Mouse (Mus musculus) limb, embryonic 10.5 days (tissue): ENCODE measurements around the gene Fbxo46. TPM values are rescaled to one million over a fixed set of nuclear protein-coding genes. Genes with fewer than 3 reads are reported as not detected.

Experiments
- DNase-seq: peaks from one replicate; pipeline ENCODE4 v3.0.0-alpha.2; 2017; ENCODE audit warnings: low spot score
- H3K27ac ChIP-seq: fragments of 300-500 bp; sonication (generic); 2 replicates; pipeline ENCODE4 v1.5.1; 2016; ENCODE audit warnings: mild to moderate bottlenecking
- H3K27me3 ChIP-seq: fragments of 300-500 bp; sonication (generic); 2 replicates; pipeline ENCODE4 v1.6.1; 2016; ENCODE audit warnings: low read depth, mild to moderate bottlenecking; ENCODE audit not compliant: poor library complexity, severe bottlenecking
- H3K36me3 ChIP-seq: fragments of 300-500 bp; sonication (generic); 2 replicates; pipeline ENCODE4 v1.6.1; 2016; ENCODE audit warnings: mild to moderate bottlenecking, moderate library complexity
- H3K4me1 ChIP-seq: fragments of 300-500 bp; sonication (generic); 2 replicates; pipeline ENCODE4 v1.6.1; 2016
- H3K4me3 ChIP-seq: fragments of 300-500 bp; sonication (generic); 2 replicates; pipeline ENCODE4 v1.5.1; 2016; ENCODE audit warnings: mild to moderate bottlenecking, moderate library complexity
- H3K9me3 ChIP-seq: fragments of 300-500 bp; sonication (generic); replicated peaks from 2 replicates; pipeline ENCODE4 v1.6.1; 2016; ENCODE audit warnings: mild to moderate bottlenecking
- WGBS: fragments of 180-500 bp; shearing (Covaris S2); methylation state at CpG from one replicate; pipeline ENCODE4 v1.1.7; 2016; 5-methylcytosine and 5-hydroxymethylcytosine counted together
- polyA plus RNA-seq: library from polyadenylated mRNA; unstranded; fragments of >200 nt; fragmentation: Nextera tagmentation; extraction: Ambion mirVana; gene quantifications from 2 replicates; pipeline ENCODE4 v1.2.1, GENCODE M21; 2016

Fbxo46 gene
- polyA plus RNA-seq, 1 experiment from 2014 or later: 19.6 TPM

DNA sequence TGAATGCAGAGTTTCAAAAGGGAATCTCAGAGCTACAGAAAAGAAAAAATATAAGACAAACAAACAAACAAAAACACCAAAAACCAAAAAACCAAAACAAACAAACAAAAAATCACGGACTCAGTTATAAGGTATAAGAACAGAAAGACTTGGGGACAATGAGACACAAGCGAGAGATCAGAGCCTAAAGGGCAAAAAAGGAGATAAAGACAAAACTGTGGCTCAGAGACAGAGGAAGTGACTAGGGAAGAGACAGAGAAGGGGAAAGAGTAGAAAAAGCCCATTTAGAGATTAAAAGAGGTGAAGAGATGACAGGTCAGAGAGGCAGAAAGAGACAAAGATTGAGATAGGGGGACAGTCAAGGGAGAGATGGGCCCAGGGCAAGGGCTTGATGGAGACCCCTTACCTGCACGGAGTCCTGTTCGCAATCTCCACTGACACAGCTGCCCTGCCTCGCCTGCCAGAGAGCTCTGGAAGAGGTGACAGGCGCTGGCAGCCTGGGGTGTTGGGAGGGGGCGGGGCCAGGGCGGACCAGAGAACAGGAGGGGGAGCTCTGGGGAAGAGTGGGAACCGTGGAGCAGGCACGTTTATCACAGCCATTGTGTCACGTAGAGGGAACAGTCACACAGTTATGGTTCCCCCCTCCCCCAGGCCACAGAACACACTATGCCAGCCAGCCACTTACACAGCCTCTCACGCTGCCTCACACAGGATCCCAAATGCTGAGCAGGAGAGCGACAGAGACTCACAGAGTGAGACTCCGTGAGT lies 46.2 kb downstream of the Fbxo46 start, which contains the start of gene Gipr:
TSS of gene Gipr (minus strand) at position 472 of the 768 bp plus-strand sequence.
- Histone ChIP-seq H3K4me1 (peaks cover 28% of the 10 kb centered on the region), H3K36me3 (no peaks in the 10 kb centered on the region), H3K9me3 (no peaks in the 10 kb centered on the region), H3K4me3 (peak within 1 kb of the TSS; percentile 23; the same call in 1 of the 2 replicates), H3K27me3 (peaks cover 69% of the 10 kb centered on the region), H3K27ac (no peak within 1 kb of the TSS)
- WGBS: 11% methylated on average over 14 of the region's 14 CpGs
- no peak for DNase-seq

DNA sequence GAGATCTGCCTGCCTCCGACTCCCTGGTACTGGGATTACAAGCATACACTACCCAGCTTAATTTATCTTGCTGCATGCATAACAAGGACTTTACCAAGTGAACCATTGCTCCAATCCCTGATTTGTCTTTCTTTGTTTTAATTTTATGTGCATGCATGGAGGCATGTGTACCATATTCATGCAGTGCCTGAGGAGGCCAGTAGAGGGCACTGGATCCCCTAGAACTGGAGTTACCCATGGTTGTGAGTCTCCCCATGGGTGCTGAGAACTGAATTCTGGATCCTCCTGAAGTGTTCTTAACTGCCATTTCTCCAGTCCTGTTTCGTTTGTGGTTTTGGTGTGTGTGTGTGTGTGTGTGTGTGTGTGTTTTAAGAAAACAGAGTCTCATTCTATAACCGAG lies 47.3 kb downstream of the Fbxo46 start:
- DNase-seq: no peak
- no peaks in the 10 kb centered on the region for H3K9me3 ChIP-seq
- 85% methylated on average over 3 of the region's 3 CpGs for WGBS
- H3K27me3 ChIP-seq: peaks cover 65% of the 10 kb centered on the region
- H3K36me3 ChIP-seq: no peaks in the 10 kb centered on the region
- H3K4me3 ChIP-seq: no peak overlapping the region
- H3K27ac ChIP-seq: no peak overlapping the region
- H3K4me1 ChIP-seq: peaks cover 28% of the 10 kb centered on the region

DNA sequence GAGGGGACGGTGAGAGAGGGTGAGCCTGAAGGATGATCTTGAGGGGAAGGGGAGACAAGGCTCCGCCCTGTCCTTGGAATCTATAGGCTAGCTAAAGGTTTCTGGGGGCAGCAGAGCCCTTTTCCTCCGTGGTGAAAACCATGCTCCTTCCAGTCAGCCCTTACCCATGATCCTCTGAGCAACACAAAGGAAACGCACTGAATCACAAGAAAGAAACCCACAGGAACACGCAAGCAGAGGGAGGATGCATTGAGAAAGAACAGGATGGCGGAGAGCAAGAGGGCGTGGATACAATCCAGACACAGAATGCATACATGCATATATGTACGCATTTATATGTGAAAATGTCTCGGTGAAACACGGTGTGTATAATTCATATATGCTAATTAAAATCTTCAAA lies 49.8 kb downstream of the Fbxo46 start:
- no peak for DNase-seq
- Histone ChIP-seq H3K27ac (no peak overlapping the region), H3K27me3 (peaks cover 39% of the 10 kb centered on the region), H3K4me1 (peaks cover 22% of the 10 kb centered on the region), H3K4me3 (no peak overlapping the region), H3K9me3 (no peaks in the 10 kb centered on the region), H3K36me3 (no peaks in the 10 kb centered on the region)
- WGBS: 71% methylated on average over 10 of the region's 10 CpGs

DNA sequence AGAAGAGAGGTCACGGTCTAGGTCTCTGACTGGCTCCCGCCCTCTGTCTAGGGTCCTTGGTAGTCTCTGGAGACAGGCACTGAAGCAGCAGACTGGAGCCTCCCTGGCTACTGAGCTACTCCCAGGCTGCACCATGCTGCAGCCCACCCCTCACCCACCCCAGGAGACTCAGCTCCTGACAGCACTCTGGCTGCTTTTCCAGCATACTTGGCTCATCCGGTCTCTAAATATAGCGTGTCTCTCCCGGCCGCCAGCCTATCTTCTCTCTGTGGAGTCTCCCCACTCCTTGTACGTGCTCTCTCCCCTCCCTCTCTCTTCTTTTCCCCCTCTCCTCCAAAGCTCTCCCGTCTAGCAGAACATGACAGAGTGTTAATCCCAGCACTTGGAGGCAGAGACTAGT lies 50.5 kb downstream of the Fbxo46 start:
- no peak for DNase-seq
- H3K4me3 ChIP-seq: no peak overlapping the region
- H3K27me3 ChIP-seq: peaks cover 39% of the 10 kb centered on the region
- 70% methylated on average over 8 of the region's 8 CpGs for WGBS
- H3K4me1 ChIP-seq: peaks cover 15% of the 10 kb centered on the region
- H3K36me3 ChIP-seq: no peaks in the 10 kb centered on the region
- no peak overlapping the region for H3K27ac ChIP-seq
- H3K9me3 ChIP-seq: no peaks in the 10 kb centered on the region

DNA sequence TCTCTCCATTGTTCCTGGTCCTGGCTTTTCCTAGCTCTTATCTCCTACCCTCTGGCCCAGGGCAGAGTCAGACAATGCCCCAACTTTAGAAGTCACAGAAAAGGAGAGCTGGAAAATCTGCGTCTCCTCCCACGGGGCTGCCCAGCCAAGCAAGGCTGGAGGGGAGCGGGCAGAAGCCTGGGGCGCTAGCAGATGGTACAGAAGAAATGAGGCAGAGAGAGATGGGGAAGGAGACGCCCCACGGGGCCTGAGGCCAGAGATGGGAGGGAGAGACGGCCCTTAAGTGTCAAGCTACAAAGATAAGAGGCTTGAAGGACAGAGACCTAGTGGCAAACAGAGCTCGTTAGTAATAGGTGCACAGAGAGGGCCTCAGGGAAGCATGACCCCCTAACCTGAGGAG lies 52.2 kb downstream of the Fbxo46 start:
- Histone ChIP-seq H3K27ac (no peak overlapping the region), H3K4me1 (peaks cover 12% of the 10 kb centered on the region), H3K27me3 (peaks cover 43% of the 10 kb centered on the region)

DNA sequence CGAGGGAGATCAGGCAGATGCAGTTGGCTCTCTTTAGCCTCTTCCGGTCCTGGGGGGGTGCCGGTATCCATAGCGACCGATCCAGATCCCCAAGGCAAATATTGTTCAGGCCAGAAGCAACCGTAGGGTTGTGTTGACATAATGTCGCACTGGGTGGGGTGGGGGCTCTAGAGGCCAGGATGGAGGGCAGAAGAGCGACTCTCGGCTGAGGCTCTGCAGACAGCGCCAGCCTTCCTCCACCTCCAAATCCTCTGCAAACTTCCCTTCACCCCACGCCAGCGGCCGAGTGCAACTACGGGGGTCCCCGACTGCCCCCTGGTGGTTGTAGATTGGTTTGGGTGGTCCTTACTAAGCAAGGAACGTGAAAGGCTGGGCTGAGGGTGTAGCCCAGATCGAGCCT lies 53.2 kb downstream of the Fbxo46 start:
- no peak overlapping the region for H3K27ac ChIP-seq
- WGBS: 5% methylated on average over 17 of the region's 17 CpGs
- H3K27me3 ChIP-seq: peaks cover 53% of the 10 kb centered on the region

More for the DNA sequence above, 52.2 kb downstream of the Fbxo46 start:
- H3K9me3 ChIP-seq: no peaks in the 10 kb centered on the region
- WGBS: 63% methylated on average over 8 of the region's 8 CpGs
- H3K36me3 ChIP-seq: no peaks in the 10 kb centered on the region
- H3K4me3 ChIP-seq: no peak overlapping the region
- DNase-seq: no peak

DNA sequence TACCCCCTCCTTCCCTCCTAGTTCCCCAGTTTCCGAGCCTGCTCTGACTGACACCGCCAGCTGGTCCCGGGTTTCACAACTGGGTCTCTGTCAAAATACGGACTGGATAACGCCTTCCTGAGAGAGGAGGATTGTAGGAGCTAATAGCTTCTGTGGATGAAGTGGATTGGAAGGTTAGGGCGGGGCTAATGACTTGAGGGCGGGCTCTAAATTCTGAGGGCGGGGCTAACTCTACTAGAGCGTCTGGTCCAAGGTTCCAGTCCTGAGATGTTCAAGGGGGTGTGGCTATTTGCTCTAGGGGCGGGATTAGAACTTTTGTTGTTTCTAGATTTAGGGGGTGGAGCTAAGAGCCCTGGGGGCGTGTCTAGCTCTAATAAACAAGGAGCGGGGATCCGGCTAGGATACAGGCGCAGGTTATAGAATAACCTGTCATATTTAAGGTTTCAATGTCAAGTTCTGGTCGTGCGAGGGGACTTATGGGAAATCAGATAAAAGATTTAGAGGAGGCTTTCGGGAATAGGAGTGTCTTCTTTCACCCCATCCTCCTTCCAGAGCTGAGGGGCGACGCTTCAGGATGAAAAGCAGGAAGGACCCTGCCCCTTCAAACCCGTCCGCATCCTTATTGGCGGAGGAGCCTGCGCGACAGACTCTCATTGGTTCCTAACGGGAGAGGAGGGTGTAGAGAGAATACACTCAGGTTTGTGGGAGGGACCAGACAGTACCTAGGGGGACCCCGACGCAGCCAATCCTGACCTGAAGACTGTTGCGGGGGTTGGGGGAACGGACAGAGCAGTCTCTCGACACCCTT lies 56.3 kb downstream of the Fbxo46 start, which contains the start of gene Eml2:
TSS of gene Eml2 (plus strand) at position 714 of the 808 bp plus-strand sequence.
- peaks cover 37% of the 10 kb centered on the region for H3K4me1 ChIP-seq
- no peaks in the 10 kb centered on the region for H3K36me3 ChIP-seq
- H3K9me3 ChIP-seq: no peaks in the 10 kb centered on the region
- no peak for DNase-seq
- H3K27me3 ChIP-seq: peaks cover 66% of the 10 kb centered on the region
- H3K27ac ChIP-seq: no peak within 1 kb of the TSS
- H3K4me3 ChIP-seq: peak within 1 kb of the TSS; percentile 47
- under 1% methylated on average over 30 of the region's 30 CpGs for WGBS

More for the DNA sequence above, 53.2 kb downstream of the Fbxo46 start:
- peaks cover 14% of the 10 kb centered on the region for H3K4me1 ChIP-seq
- DNase-seq: peak; percentile 91
- no peaks in the 10 kb centered on the region for H3K36me3 ChIP-seq
- no peaks in the 10 kb centered on the region for H3K9me3 ChIP-seq
- H3K4me3 ChIP-seq: peak overlapping the region; percentile 45

DNA sequence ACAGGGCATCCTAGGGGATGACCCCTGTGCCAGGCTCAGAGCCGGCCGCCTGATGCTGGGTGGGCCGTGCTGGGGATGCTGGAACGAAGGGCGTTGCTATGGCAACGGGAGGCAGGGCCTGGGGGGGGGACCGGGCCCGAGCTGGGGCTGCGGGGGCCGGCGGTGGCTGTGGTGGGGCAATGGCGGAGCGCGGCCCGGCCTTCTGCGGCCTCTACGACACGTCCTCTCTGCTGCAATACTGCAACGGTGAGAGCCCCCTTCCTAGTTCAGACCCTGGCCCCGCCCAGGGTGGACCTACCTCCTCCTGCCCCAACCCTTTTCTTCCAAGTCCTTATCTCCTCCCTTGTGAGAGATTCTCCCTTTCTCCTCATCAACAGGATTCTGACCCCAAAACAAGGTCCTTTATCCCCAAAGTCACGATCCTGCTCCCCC lies 56.9 kb downstream of the Fbxo46 start:
- Histone ChIP-seq H3K27me3 (peaks cover 66% of the 10 kb centered on the region), H3K36me3 (no peaks in the 10 kb centered on the region), H3K4me3 (peak overlapping the region; percentile 47), H3K27ac (no peak overlapping the region), H3K4me1 (peaks cover 43% of the 10 kb centered on the region), H3K9me3 (no peaks in the 10 kb centered on the region)
- WGBS: 4% methylated on average over 21 of the region's 21 CpGs
- DNase-seq: no peak

DNA sequence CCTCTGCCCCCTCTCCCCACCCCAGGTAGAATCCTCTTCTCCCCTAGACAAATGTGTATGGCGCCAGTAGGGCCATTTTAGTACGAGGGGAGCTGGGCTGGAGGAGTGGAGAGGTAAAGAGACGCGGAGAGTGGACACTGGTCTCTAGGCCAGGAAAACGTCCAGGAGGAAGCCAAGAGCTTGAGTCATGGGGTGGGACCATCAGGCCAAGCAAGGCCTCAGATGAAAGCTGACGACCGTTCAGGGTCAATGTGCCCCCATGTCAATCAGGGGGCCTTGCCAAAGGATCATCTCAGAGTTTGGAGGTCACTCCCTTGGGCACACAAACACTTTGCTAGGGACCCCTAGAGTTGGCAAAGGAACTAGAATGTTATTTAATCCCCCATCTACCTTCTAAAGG lies 57.6 kb downstream of the Fbxo46 start:
- H3K9me3 ChIP-seq: no peaks in the 10 kb centered on the region
- no peak for DNase-seq
- H3K4me1 ChIP-seq: peaks cover 50% of the 10 kb centered on the region
- H3K4me3 ChIP-seq: no peak overlapping the region
- no peak overlapping the region for H3K27ac ChIP-seq
- 61% methylated on average over 7 of the region's 7 CpGs for WGBS
- peaks cover 63% of the 10 kb centered on the region for H3K27me3 ChIP-seq
- no peaks in the 10 kb centered on the region for H3K36me3 ChIP-seq

DNA sequence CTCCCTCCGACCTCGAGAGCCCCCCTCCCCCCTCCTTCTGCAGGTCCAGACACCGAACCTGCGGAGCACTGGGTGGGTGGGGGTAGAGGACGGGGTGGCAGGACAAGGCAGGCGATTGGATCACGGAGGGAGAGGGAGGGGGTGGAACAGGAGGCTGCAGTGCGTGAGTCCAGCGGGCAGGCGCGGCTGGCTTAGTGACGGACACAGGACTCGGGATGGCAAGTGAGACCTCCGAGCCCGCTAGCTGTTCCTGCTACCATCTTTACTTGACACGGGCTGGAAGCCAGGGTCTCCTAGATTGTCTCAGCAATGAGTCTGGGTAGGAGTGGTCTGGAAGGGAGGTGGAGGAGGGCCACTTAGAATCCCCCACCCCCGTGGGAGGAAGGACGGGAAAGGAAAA lies 58.4 kb downstream of the Fbxo46 start:
- H3K4me3 ChIP-seq: peak overlapping the region; percentile 44
- 10% methylated on average over 18 of the region's 18 CpGs for WGBS
- H3K27me3 ChIP-seq: peaks cover 63% of the 10 kb centered on the region
- DNase-seq: no peak
- no peaks in the 10 kb centered on the region for H3K9me3 ChIP-seq
- H3K36me3 ChIP-seq: no peaks in the 10 kb centered on the region
- H3K27ac ChIP-seq: no peak overlapping the region
- H3K4me1 ChIP-seq: peaks cover 46% of the 10 kb centered on the region

DNA sequence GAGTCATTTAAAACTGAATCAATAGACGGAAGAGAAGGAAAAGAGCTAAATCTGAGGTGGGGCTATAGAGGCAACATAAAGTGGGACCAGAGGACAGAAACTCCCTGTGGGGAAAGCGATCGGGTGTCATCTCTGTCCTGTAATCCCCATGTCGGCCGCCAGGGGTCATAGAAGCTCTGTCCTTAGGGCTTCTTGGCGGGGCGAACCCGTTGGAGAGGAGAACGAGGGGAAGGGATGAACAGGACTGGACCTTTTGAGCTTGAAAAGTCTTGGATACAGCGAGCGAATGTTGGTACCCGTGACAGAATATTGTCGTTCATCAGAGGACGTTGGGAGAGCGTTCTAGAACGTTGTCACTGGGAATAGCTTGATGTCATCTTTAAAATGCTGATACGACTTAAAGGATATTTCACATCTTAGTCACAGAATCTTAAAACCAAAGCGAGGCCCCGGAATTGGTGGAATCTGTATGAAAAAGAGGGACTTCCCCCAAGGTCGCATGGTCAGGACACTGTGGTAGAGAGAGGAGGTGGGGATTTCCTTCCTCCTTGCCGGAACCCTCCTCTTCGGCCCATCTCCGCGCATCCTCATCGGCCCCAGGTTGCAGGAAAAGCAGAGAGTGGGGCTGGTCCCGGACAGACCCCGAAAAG lies 58.9 kb downstream of the Fbxo46 start:
- WGBS: 8% methylated on average over 27 of the region's 27 CpGs
- no peak overlapping the region for H3K27ac ChIP-seq
- H3K9me3 ChIP-seq: no peaks in the 10 kb centered on the region
- peaks cover 45% of the 10 kb centered on the region for H3K4me1 ChIP-seq
- peak; percentile 85 for DNase-seq
- H3K36me3 ChIP-seq: peaks cover 3% of the 10 kb centered on the region
- peak overlapping the region; percentile 44 for H3K4me3 ChIP-seq
- H3K27me3 ChIP-seq: peaks cover 63% of the 10 kb centered on the region

DNA sequence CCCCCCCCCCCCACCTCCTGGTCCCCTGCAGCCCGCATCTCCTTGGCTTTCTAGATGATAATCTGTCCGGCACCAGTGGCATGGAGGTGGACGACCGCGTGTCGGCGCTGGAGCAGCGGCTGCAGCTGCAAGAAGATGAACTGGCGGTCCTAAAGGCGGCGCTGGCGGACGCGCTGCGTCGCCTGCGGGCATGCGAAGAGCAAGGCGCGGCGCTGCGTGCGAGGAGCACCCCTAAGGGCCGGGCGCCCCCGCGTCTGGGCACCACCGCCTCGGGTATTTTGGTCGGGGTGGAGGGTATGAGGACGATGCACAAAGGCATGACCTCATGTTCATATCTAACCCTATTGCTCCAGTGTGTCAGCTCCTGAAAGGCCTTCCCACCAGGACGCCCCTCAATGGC lies 59.5 kb downstream of the Fbxo46 start:
- Histone ChIP-seq H3K4me1 (peaks cover 45% of the 10 kb centered on the region), H3K9me3 (no peaks in the 10 kb centered on the region), H3K4me3 (peak overlapping the region; percentile 44), H3K36me3 (peaks cover 9% of the 10 kb centered on the region), H3K27ac (0 out of 2 replicates have a peak overlapping the region, but pooled peaks have one; percentile 16), H3K27me3 (peaks cover 63% of the 10 kb centered on the region)
- DNase-seq: peak; percentile 80
- WGBS: 1% methylated on average over 32 of the region's 32 CpGs
